17 mouse cellular contexts compared by ENCODE assay signal in the genomic region with DNA sequence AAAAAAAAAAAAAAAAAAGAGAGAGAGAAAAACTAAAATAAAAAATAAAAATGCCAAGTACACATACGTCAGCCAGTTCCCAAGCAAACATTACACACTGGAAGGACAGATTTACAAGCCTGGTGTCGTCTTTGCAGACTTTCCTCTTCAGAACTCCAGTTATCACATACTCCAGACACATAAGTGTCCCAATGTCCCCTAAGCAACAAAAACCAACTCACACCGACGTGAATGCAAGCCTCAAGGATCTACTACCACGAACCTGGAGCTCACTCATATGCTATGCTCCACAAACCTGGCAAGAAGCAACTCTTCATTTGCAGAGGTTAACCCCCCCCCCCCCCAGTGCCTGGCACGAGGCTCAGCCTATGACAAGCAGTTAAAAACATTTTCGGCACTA.
"Had no signal": no experiment of that assay in that cellular context is flagged by ENCODE, and none has a peak within 500 bp of the region (broad histone marks: within the 10 kb centered on the region; RNA-seq: fewer than 3 reads in every experiment).

No protein-coding gene starts in this region.

- H3K27ac ChIP-seq: kidney, postnatal 0 days; liver, embryonic 14.5 days; midbrain, embryonic 10.5 days; neural tube, embryonic 12.5 days; stomach, embryonic 15.5 days had no signal

- H3K9me3 ChIP-seq: midbrain, embryonic 10.5 days; midbrain, embryonic 13.5 days; neural tube, embryonic 12.5 days; neural tube, embryonic 15.5 days; stomach, embryonic 15.5 days had no signal

- H3K4me2 ChIP-seq: lung, embryonic 14.5 days; midbrain, embryonic 13.5 days; neural tube, embryonic 12.5 days; neural tube, embryonic 15.5 days; stomach, embryonic 15.5 days had no signal

- H3K27me3 ChIP-seq: megakaryocyte, embryonic 14.5 days; midbrain, embryonic 13.5 days; neural tube, embryonic 12.5 days; neural tube, embryonic 15.5 days; stomach, embryonic 15.5 days had no signal

- H3K36me3 ChIP-seq: midbrain, embryonic 10.5 days; midbrain, embryonic 13.5 days; neural tube, embryonic 12.5 days; neural tube, embryonic 15.5 days; stomach, embryonic 15.5 days had no signal

- H3K9ac ChIP-seq: liver, embryonic 14.5 days; liver, postnatal 0 days; lung, embryonic 14.5 days; midbrain, embryonic 13.5 days; neural tube, embryonic 12.5 days; neural tube, embryonic 15.5 days; stomach, embryonic 15.5 days had no signal

- H3K4me1 ChIP-seq: midbrain, embryonic 10.5 days; stomach, embryonic 15.5 days had no signal

- DNase-seq: layer of hippocampus, adult 9-11 months; liver, postnatal 0 days; retina, postnatal 1 day; spleen, adult 18-20 months; thymus, adult 18-20 months; thymus, postnatal 36 days had no signal

- H3K4me3 ChIP-seq: layer of hippocampus, adult 2 months; megakaryocyte, embryonic 14.5 days; midbrain, embryonic 10.5 days; midbrain, embryonic 13.5 days; neural tube, embryonic 12.5 days; neural tube, embryonic 15.5 days; stomach, embryonic 15.5 days had no signal

- ATAC-seq: liver, postnatal 0 days; midbrain, embryonic 13.5 days; midbrain, embryonic 16.5 days had no signal
